Mouse (Mus musculus): ENCODE results near the gene Crabp2. TPM values are rescaled to one million over a fixed set of nuclear protein-coding genes. Genes with fewer than 3 reads are reported as not detected.

Crabp2 gene
- total RNA-seq, 2 experiments from 2014 or later, result not detected

DNA sequence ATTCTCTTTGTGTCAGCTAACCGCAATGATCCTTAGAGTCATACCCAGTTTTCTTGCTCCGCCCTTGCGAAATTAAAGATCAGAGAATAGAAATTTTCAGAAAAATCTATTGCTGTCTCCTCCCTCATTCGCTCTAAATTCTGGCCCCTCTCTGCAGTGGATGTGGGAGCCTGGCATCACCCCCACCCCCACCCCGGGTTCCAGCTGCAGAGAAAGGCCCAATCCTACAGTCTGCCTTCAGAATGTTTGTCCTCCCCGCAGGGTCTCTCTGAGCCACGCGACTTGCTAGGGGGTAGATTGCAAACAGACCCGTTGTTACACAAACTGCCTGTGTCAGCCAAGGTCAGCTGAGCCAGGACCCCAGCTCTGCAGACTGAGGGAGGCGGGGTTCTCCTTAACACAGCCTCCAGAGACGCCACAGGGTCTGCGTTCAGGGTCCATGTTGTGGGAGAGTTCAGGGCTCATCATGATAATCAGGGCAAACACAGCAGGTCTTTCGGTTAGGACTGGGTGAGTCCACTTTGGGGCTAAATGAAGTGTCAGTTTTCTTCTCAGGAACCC is 1.6 kb downstream of the Crabp2 start:
- ATAC-seq (replicated peaks; ENCODE audit: low FRiP score, poor library complexity, severe bottlenecking), result no peak

DNA sequence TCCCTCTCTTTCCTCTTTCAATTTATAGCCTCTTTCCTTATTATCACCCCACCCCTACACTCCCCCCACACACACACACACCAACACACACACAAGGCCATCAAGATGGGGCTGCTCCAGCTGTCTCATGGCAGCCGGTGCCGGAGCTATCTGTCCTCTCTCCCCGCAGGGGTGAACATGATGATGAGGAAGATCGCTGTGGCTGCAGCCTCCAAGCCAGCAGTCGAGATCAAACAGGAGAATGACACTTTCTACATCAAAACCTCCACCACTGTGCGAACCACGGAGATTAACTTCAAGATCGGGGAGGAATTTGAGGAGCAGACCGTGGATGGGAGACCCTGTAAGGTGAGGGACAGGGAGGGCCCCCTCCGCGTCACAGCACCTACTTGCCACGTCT is 3.5 kb downstream of the Crabp2 start:
- ATAC-seq (replicated peaks; ENCODE audit: low FRiP score, poor library complexity, severe bottlenecking), result no peak

DNA sequence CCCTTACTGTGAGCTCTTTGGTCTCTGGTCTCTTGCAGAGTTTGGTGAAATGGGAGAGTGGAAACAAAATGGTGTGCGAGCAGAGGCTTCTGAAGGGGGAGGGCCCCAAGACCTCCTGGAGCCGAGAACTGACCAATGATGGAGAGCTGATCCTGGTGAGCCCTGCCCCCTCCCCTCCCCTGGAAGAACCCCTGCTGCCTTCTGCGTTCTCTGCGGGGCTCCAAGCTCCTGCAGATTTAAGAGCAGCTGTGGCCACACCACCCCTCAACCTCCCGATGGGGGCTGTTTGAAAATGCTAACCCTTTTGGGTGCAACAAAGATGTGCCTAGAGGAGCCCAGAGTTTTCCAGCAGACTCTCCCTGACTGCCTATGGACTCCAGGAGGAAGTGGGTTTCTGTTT is 4.0 kb downstream of the Crabp2 start:
- no peak for ATAC-seq (replicated peaks; ENCODE audit: low FRiP score, poor library complexity, severe bottlenecking)

GRCm38 (mm10) chr3:87958056-87958455 is 9.6 kb downstream of the Crabp2 start:
- no peak for ATAC-seq (replicated peaks; ENCODE audit: low FRiP score, poor library complexity, severe bottlenecking)

DNA sequence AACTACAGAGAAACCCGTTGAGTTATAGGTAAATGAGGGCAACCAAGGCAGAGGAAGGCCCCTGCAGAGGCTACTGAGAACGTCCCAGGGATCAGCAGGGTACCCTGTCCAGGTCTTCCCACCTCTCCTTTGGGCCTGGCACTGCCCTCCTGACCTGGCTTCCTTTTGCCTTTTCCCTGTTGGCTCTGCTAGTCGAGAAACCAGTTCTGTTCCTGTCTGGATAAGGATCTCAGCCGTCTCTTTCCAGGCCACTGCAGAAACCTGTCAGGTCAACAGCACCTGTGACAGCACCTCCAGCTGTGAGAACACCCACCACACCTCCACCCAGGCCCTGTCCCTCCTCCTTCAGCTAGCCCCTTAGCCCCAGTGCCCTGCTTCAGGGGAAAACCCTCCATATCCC is 10.0 kb downstream of the Crabp2 start:
- no peak for ATAC-seq (replicated peaks; ENCODE audit: low FRiP score, poor library complexity, severe bottlenecking)

- ATAC-seq (replicated peaks; ENCODE audit: low FRiP score, poor library complexity, severe bottlenecking), result no peak
These were observed 10.5 kb downstream of the Crabp2 start for GRCm38 (mm10) chr3:87958967-87959366.

- no peak for ATAC-seq (replicated peaks; ENCODE audit: low FRiP score, poor library complexity, severe bottlenecking)
These were observed 10.9 kb downstream of the Crabp2 start for GRCm38 (mm10) chr3:87959371-87959770.

DNA sequence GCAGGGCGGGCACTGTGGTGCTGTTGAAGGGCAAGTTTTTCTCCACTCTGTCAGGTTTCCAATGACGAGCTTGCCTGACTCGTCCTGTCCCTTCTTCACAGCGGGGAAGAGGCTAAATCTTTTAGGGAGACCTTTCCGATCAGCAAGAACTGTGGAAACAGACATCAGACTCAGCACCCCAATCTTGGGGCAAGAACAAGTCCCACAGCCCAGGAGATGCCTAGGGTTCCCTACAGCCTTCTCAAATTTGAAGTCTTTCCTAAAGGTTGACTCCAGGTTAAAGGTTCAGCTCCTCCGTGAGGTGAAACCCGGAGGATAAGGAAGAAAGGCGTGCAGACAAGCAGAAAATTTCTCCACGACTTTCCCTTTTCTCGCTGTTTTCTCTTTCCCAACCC is 11.7 kb downstream of the Crabp2 start:
- ATAC-seq (replicated peaks; ENCODE audit: low FRiP score, poor library complexity, severe bottlenecking), result no peak

DNA sequence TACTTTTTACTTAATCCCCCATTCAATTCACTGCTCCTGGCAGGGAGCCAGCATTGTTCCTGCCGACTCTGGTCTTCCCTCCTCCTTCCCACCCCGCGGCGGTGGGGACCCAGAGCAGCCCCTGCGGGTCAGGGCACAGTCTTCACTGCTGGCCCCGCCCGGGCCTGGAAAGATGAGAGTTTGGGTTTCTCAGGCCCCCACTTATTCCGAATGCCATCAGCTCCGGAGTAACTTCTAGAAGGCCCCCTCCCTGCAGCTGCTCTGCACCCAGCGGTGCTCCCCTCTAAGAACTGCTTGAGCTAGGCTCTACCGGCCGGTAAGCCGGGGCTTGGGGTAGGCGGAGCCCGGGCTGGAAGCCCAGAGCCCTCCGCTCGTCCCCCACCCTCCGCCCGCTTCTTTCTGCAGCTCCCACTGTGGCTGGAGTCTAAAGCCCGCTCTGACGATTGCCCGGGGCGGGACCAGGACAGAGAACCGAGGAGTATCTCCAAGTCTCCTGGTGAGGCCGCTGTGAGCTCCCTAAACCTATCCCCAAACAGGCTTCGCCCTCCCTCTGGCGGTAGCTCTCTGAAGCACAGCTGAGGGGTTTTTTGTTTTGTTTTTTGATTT is 12.2 kb downstream of the Crabp2 start:
- 0 out of 2 replicates have a peak, but pooled peaks have one; percentile 60 for ATAC-seq (replicated peaks; ENCODE audit: low FRiP score, poor library complexity, severe bottlenecking)

DNA sequence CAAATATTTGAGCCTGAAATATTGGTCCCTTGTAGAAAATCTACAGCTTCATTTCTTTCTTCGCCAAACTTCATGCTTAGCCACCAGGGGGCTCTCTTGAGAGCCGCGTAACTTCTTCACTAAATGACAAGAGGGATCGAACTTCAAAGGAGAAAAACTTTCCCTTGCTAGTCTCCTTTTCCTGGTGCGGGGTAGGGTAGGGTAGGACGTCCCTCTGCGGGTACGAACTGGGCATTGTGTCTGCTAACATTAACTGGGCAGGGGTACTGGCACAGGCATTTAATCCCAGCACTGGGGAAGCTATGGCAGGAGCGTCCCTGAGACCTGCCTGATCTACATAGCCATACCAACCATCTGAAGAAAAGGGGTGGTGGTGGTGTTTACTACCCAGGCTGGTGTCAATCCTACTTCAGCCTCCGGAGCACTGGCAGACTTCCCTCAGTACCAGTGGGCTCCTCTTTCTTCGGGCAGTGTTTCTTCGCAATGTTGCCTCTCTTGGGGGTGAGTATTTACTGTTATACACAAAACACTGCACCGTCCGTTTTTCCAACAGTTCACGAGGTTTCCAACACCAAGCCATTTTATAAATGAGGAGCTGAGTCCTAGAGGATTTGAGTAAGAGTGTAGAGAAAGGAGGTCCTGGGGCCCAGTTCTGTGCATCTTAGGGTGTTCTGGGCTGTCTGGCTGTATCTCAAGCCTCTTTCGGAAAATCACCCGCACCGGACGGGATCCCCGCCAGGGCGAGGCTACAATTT is 21.9 kb downstream of the Crabp2 start:
- no peak for ATAC-seq (replicated peaks; ENCODE audit: low FRiP score, poor library complexity, severe bottlenecking)

GRCm38 (mm10) chr3:87970939-87971488 is 22.5 kb downstream of the Crabp2 start, which contains the start of gene Nes:
TSS of gene Nes (plus strand) at chr3:87971078.
- no peak for ATAC-seq (replicated peaks; ENCODE audit: low FRiP score, poor library complexity, severe bottlenecking)

GRCm38 (mm10) chr3:87971489-87972202 is 23.2 kb downstream of the Crabp2 start:
- ATAC-seq (replicated peaks; ENCODE audit: low FRiP score, poor library complexity, severe bottlenecking), result no peak

DNA sequence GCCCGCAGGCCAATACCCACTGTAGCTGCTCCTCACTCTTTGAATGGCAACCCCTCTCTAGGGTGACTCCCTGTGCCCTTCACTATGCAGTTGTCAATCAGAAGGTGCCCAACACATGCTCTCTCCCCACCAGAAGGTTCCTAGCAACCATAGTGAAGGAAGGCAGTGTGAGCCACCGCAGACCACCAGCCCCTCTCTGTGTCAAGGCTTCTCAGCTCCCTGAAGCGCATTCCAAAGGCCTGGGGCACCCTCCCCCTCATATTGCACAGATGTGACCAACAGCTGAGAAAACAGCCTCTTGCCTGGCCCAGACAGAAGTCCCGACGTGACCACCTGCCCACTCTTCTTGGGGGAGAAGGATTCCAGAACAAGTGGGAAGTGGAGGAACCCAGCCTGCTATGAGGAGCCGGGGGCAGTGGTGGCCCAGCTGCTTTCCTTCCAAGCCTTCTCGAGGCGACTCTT is 23.8 kb downstream of the Crabp2 start:
- no peak for ATAC-seq (replicated peaks; ENCODE audit: low FRiP score, poor library complexity, severe bottlenecking)

- ATAC-seq (replicated peaks; ENCODE audit: low FRiP score, poor library complexity, severe bottlenecking), result no peak
These were observed 24.3 kb downstream of the Crabp2 start for GRCm38 (mm10) chr3:87972776-87973175.

DNA sequence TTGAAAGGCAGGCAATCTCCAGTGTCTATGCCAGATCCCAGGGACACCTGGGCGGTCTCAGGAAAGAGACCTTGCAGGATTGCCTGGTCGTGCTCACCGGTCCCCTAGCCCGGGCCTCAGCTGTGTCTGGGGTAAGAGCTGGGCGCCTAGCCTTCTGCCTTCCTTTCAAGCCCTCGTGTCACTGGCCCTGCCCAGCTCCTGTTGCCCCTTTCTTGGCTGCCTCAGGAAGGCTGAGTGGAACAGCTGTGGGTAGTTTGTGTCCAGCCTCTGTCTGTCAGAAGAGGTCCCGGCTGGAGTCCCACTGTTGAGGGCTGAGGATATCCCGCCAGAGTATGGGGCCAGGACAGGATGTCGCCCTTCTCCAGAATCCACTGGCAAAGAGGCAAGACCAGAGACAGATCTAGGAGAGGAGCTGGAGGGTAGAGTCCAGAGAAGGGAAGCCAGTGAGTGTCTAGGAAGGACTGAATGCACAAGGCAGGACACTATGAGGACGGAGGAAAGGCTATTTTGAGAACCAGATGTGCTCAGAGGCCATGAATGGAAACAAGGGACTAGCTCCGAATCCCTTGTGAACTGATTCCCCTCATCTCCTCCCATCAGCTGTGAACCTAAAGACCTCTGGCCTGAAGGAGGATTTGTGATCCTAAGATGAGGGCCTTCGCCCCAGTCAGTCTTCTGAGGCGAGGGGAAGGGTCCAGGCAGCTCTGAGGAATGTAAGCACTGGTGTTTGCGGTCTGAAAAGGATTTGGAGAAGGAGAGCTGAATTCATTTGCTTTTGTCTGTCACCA is 25.3 kb downstream of the Crabp2 start:
- no peak for ATAC-seq (replicated peaks; ENCODE audit: low FRiP score, poor library complexity, severe bottlenecking)

GRCm38 (mm10) chr3:87974381-87974987 is 26.0 kb downstream of the Crabp2 start:
- ATAC-seq (replicated peaks; ENCODE audit: low FRiP score, poor library complexity, severe bottlenecking), result no peak

- ATAC-seq (replicated peaks; ENCODE audit: low FRiP score, poor library complexity, severe bottlenecking), result no peak
These were observed 31.0 kb downstream of the Crabp2 start for GRCm38 (mm10) chr3:87979493-87979892.

DNA sequence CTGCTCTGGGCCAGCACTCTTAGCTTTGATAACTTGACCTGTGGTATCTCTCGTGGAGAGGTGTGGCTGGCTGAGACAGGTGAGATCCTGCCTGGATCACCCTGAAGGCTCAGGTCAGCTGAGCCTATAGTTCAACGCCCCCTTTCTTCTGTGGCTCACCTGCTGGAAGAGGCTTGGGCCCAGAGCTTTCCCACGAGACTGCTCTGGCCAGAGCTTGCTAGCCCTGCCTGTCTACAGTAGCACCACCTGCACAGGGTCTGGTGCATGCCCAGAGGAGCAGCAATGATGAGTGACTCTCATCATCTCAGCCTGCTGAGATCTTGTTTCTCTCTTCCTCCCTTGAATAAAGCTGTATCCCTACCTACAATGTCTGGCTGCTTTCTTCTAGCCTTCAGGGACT is 31.6 kb downstream of the Crabp2 start:
- ATAC-seq (replicated peaks; ENCODE audit: low FRiP score, poor library complexity, severe bottlenecking), result no peak

GRCm38 (mm10) chr3:87980728-87981127 is 32.3 kb downstream of the Crabp2 start:
- no peak for ATAC-seq (replicated peaks; ENCODE audit: low FRiP score, poor library complexity, severe bottlenecking)

Measured in erythroblast, adult 5-6 weeks (primary cell).